Mouse (Mus musculus) G1E (cell line): ENCODE data around the gene Nop56.

Experiments
- CTCF ChIP-seq: IDR thresholded peaks from 2 replicates; pipeline ENCODE4 v1.5.1; 2012; ENCODE audit warnings: low read depth, low read length, inconsistent platforms, mixed read lengths
- GATA1 ChIP-seq: IDR thresholded peaks from 2 replicates; pipeline ENCODE4 v1.6.1; 2012; ENCODE audit warnings: borderline replicate concordance, low read length, inconsistent platforms, mixed read lengths
- GATA2 ChIP-seq: IDR thresholded peaks from 2 replicates; pipeline ENCODE4 v1.6.1; 2012; ENCODE audit warnings: low read depth, low read length, inconsistent platforms, borderline replicate concordance
- POLR2AphosphoS5 ChIP-seq: IDR thresholded peaks from 2 replicates; pipeline ENCODE4 v1.6.1; 2012; ENCODE audit warnings: low read depth, low read length, inconsistent platforms; ENCODE audit not compliant: insufficient replicate concordance
- TAL1 ChIP-seq: conservative IDR thresholded peaks from 2 replicates; pipeline ENCODE4 v1.6.1; 2012; ENCODE audit warnings: low read depth, low read length, inconsistent platforms, mixed read lengths

DNA sequence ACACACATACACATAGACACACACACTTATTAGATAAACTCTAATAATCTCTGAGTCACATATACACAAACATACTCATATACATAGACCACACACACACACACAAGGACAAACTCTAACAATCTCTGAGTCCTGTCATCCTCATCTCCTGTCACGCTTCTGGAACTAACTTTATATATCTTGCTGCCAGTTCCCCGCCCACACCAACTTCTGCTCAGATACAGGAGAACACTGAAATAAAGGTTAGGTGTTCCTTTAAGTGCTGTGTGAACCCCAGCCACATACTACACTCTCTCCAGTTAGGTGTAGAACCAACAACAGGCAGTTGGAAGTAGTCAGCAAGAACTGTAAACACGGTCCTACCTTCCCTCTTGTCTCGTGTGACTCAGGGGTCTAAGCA lies 13.4 kb upstream of the Nop56 start:
- TF ChIP-seq CTCF (no peak), POLR2AphosphoS5 (no peak), GATA1 (no peak), TAL1 (no peak), GATA2 (no peak)
